Mouse (Mus musculus) liver, embryonic 11.5 days (tissue): ENCODE measurements around the gene Slc25a17. TPM values are rescaled to one million over a fixed set of nuclear protein-coding genes. Genes with fewer than 3 reads are reported as not detected.

Source experiments
- ATAC-seq: fragments of 200-750 bp; cut with Nextera tagmentation; replicated peaks from 2 replicates; pipeline ENCODE4 v1.8.0; 2017; ENCODE audit warnings: moderate number of reproducible peaks, mild to moderate bottlenecking, moderate TSS enrichment, moderate library complexity; ENCODE audit not compliant: low FRiP score
- DNase-seq: peaks from one replicate; pipeline ENCODE4 v3.0.0-alpha.2; 2017; ENCODE audit warnings: low spot score
- H3K27ac ChIP-seq: fragments of 300-500 bp; sonication (generic); 2 replicates; pipeline ENCODE4 v1.5.1; 2014; ENCODE audit warnings: mild to moderate bottlenecking, low read depth, low read length, control low read depth
- H3K27me3 ChIP-seq: fragments of 300-500 bp; sonication (generic); replicated peaks from 2 replicates; pipeline ENCODE4 v1.6.1; 2014; ENCODE audit warnings: low read length, mixed read lengths; ENCODE audit not compliant: control insufficient read depth, insufficient read depth
- H3K36me3 ChIP-seq: fragments of 300-500 bp; sonication (generic); 2 replicates; pipeline ENCODE4 v1.6.1; 2014; ENCODE audit warnings: mild to moderate bottlenecking, low read length, moderate library complexity, mixed read lengths; ENCODE audit not compliant: control insufficient read depth, insufficient read depth
- H3K4me1 ChIP-seq: fragments of 300-500 bp; sonication (generic); replicated peaks from 2 replicates; pipeline ENCODE4 v1.6.1; 2014; ENCODE audit warnings: low read length, mixed read lengths; ENCODE audit not compliant: control insufficient read depth, insufficient read depth
- H3K4me2 ChIP-seq: fragments of 300-500 bp; sonication (generic); 2 replicates; pipeline ENCODE4 v1.6.1; 2014; ENCODE audit warnings: mild to moderate bottlenecking, control low read depth, moderate library complexity
- H3K4me3 ChIP-seq: fragments of 300-500 bp; sonication (generic); 2 replicates; pipeline ENCODE4 v1.5.1; 2014; ENCODE audit warnings: low read depth, low read length, control low read depth
- H3K9ac ChIP-seq: fragments of 300-500 bp; sonication (generic); 2 replicates; pipeline ENCODE4 v1.6.1; 2014; ENCODE audit warnings: low read depth, low read length, control low read depth
- H3K9me3 ChIP-seq: fragments of 300-500 bp; sonication (generic); 2 replicates; pipeline ENCODE4 v1.6.1; 2016; ENCODE audit warnings: low read length, inconsistent platforms, mixed read lengths; ENCODE audit not compliant: control insufficient read depth
- WGBS: fragments of 180-500 bp; shearing (Covaris S2); extraction: QIAGEN DNeasy Blood & Tissue Kit; methylation state at CpG from one replicate; pipeline ENCODE4 v1.1.7; 2014; 5-methylcytosine and 5-hydroxymethylcytosine counted together
- polyA plus RNA-seq: library from polyadenylated mRNA; unstranded; fragments of >200 nt; fragmentation: Nextera tagmentation; extraction: Ambion mirVana; gene quantifications from 2 replicates; pipeline ENCODE4 v1.2.1, GENCODE M21; 2014

Gene Slc25a17
- polyA plus RNA-seq, 1 experiment from 2014 or later, result 71.9 TPM

- ATAC-seq (no peak), DNase-seq (no peak)
- Histone ChIP-seq H3K4me1 (no peaks in the 10 kb centered on the region), H3K9me3 (no peaks in the 10 kb centered on the region), H3K4me2 (no peak overlapping the region), H3K4me3 (no peak overlapping the region), H3K27ac (no peak overlapping the region), H3K9ac (no peak overlapping the region), H3K36me3 (peaks cover 29% of the 10 kb centered on the region), H3K27me3 (no peaks in the 10 kb centered on the region)
- 90% methylated on average over 3 of the region's 3 CpGs for WGBS
Measured at GRCm38 (mm10) chr15:81320137-81320536, 40.5 kb downstream of the Slc25a17 start.

GRCm38 (mm10) chr15:81319462-81319861, 41.1 kb downstream of the Slc25a17 start:
- Histone ChIP-seq H3K9ac (no peak overlapping the region), H3K9me3 (no peaks in the 10 kb centered on the region), H3K27ac (no peak overlapping the region), H3K36me3 (peaks cover 29% of the 10 kb centered on the region), H3K27me3 (no peaks in the 10 kb centered on the region), H3K4me3 (no peak overlapping the region), H3K4me1 (no peaks in the 10 kb centered on the region), H3K4me2 (no peak overlapping the region)
- ATAC-seq, result no peak
- DNase-seq, result no peak
- 93% methylated on average over 9 of the region's 9 CpGs for WGBS

- Histone ChIP-seq H3K36me3 (peaks cover 6% of the 10 kb centered on the region; the same call in 1 of the 2 replicates), H3K9me3 (no peaks in the 10 kb centered on the region), H3K9ac (no peak overlapping the region), H3K27me3 (no peaks in the 10 kb centered on the region), H3K27ac (no peak overlapping the region), H3K4me1 (no peaks in the 10 kb centered on the region), H3K4me2 (no peak overlapping the region), H3K4me3 (no peak overlapping the region)
- DNase-seq, result no peak
- 84% methylated on average over 3 of the region's 3 CpGs for WGBS
- no peak for ATAC-seq
Measured at GRCm38 (mm10) chr15:81313928-81314327, 46.7 kb downstream of the Slc25a17 start.

GRCm38 (mm10) chr15:81311026-81311425, 49.6 kb downstream of the Slc25a17 start:
- Histone ChIP-seq H3K9me3 (no peaks in the 10 kb centered on the region), H3K4me3 (no peak overlapping the region), H3K4me1 (no peaks in the 10 kb centered on the region), H3K27me3 (no peaks in the 10 kb centered on the region), H3K27ac (no peak overlapping the region), H3K9ac (no peak overlapping the region), H3K4me2 (no peak overlapping the region), H3K36me3 (no peaks in the 10 kb centered on the region)
- 79% methylated on average over 6 of the region's 6 CpGs for whole genome bisulfite sequencing
- DNase-seq (no peak), ATAC-seq (no peak)

GRCm38 (mm10) chr15:81310353-81310752, 50.3 kb downstream of the Slc25a17 start:
- no peak overlapping the region for H3K9ac ChIP-seq
- WGBS, result 93% methylated on average over 9 of the region's 9 CpGs
- H3K27ac ChIP-seq, result no peak overlapping the region
- ATAC-seq (no peak), DNase-seq (no peak)
- H3K4me3 ChIP-seq, result no peak overlapping the region
- no peaks in the 10 kb centered on the region for H3K36me3 ChIP-seq
- no peaks in the 10 kb centered on the region for H3K9me3 ChIP-seq
- no peak overlapping the region for H3K4me2 ChIP-seq
- no peaks in the 10 kb centered on the region for H3K4me1 ChIP-seq
- no peaks in the 10 kb centered on the region for H3K27me3 ChIP-seq

GRCm38 (mm10) chr15:81308038-81308437, 52.6 kb downstream of the Slc25a17 start:
- 78% methylated on average over 7 of the region's 7 CpGs for WGBS
- H3K27ac ChIP-seq, result no peak overlapping the region
- no peak for DNase-seq
- no peak overlapping the region for H3K4me3 ChIP-seq
- no peak overlapping the region for H3K4me2 ChIP-seq
- no peaks in the 10 kb centered on the region for H3K4me1 ChIP-seq
- no peaks in the 10 kb centered on the region for H3K27me3 ChIP-seq
- no peaks in the 10 kb centered on the region for H3K36me3 ChIP-seq
- no peaks in the 10 kb centered on the region for H3K9me3 ChIP-seq
- no peak overlapping the region for H3K9ac ChIP-seq
- no peak for ATAC-seq

- H3K4me3 ChIP-seq, result no peak overlapping the region
- no peak for ATAC-seq
- no peaks in the 10 kb centered on the region for H3K36me3 ChIP-seq
- H3K4me2 ChIP-seq, result no peak overlapping the region
- no peaks in the 10 kb centered on the region for H3K9me3 ChIP-seq
- H3K27ac ChIP-seq, result no peak overlapping the region
- WGBS, result 89% methylated on average over 6 of the region's 6 CpGs
- no peak overlapping the region for H3K9ac ChIP-seq
- H3K4me1 ChIP-seq, result no peaks in the 10 kb centered on the region
- H3K27me3 ChIP-seq, result no peaks in the 10 kb centered on the region
- no peak for DNase-seq
Measured at GRCm38 (mm10) chr15:81306501-81306900, 54.1 kb downstream of the Slc25a17 start.

- no peak overlapping the region for H3K9ac ChIP-seq
- H3K9me3 ChIP-seq, result no peaks in the 10 kb centered on the region
- H3K4me3 ChIP-seq, result no peak overlapping the region
- no peak for DNase-seq
- no peak for ATAC-seq
- 69% methylated on average over 8 of the region's 8 CpGs for WGBS
- H3K36me3 ChIP-seq, result no peaks in the 10 kb centered on the region
- H3K27ac ChIP-seq, result no peak overlapping the region
- H3K4me1 ChIP-seq, result no peaks in the 10 kb centered on the region
- H3K27me3 ChIP-seq, result no peaks in the 10 kb centered on the region
- no peak overlapping the region for H3K4me2 ChIP-seq
Measured at GRCm38 (mm10) chr15:81305035-81305434, 55.6 kb downstream of the Slc25a17 start.

- 87% methylated on average over 7 of the region's 7 CpGs for WGBS
- no peak for ATAC-seq
- Histone ChIP-seq H3K27ac (no peak overlapping the region), H3K27me3 (no peaks in the 10 kb centered on the region), H3K4me3 (no peak overlapping the region), H3K9me3 (no peaks in the 10 kb centered on the region), H3K4me1 (no peaks in the 10 kb centered on the region), H3K36me3 (no peaks in the 10 kb centered on the region), H3K9ac (no peak overlapping the region), H3K4me2 (no peak overlapping the region)
- no peak for DNase-seq
Measured at GRCm38 (mm10) chr15:81304006-81304405, 56.6 kb downstream of the Slc25a17 start.
